Mouse (Mus musculus) induced T-regulatory cell, adult 2 months (primary cell): Measurements from ENCODE around the gene Dmrtc1c1.
"Not testable (repeated sequence)": the region's sequence is repeated elsewhere in the genome, so short reads cannot be mapped to it uniquely, and the experiment has no call there.

Experiments used
- DNase-seq: peaks from one replicate; pipeline ENCODE4 v3.0.0-alpha.2; 2012; ENCODE audit warnings: low read depth

Dmrtc1c1 gene

DNA sequence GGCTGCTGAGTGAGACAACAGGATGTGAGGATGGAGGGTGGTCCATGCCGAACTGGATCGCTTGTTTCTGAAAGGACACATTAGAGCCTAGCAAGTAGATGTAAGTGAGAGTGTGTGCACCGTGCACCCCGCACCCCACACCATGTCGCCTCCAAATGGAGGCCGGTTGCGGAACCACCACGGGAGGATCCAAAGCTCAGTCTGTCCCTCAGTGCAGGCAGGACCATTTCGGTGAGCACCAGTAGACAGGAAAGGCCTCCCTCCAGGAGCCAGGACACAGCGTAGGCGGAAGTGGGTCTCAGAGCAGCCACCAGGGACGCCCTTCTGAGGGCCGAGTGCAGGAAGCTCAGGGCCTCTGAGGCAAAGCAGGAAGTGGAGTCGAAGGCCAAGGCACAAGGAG lies at the start of gene Dmrtc1c1:
Dmrtc1c1 (plus strand) TSS at position 301 of the 400 bp plus-strand sequence.
- not testable (repeated sequence) for DNase-seq

DNA sequence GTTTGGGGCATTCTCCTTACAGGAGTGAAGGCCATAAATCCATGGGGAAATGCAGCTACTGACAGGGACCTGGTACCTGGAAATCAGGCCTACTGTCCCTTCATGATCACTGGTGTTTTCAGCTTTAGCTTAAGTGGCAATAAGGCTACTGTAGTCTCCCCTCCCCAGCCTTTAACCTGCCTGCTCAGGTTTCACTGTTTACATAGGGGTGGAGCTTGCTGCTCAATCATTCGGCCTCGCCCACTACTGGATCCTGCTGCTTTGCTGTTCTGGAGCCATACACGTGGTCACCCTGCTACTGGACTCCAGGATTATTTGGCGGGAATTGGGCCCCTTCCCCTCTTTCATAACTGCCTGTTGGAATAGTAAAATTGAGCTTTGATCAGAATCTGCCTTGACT lies 36.9 kb upstream of the Dmrtc1c1 start:
- no peak for DNase-seq

DNA sequence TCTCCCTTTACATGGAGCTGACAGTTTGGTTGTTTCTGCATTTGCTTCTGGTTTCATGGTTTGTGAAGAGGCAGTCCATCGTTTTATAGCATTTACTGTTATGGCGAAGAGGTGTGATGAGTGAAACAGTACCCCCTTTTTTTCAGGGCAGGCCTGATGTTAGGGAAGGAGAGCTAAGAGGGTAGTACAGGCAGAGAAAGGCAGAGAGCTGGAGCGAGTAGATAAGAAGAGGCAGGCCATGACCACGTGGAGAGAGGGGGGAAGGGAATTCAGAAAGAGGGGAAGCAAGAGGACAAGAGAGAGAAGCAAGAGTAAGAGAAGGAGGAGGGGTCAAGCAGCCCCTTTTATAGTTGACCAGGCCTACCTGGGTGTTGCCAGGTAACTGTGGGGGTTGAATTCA lies 9.5 kb downstream of the Dmrtc1c1 start:
- DNase-seq: no peak

DNA sequence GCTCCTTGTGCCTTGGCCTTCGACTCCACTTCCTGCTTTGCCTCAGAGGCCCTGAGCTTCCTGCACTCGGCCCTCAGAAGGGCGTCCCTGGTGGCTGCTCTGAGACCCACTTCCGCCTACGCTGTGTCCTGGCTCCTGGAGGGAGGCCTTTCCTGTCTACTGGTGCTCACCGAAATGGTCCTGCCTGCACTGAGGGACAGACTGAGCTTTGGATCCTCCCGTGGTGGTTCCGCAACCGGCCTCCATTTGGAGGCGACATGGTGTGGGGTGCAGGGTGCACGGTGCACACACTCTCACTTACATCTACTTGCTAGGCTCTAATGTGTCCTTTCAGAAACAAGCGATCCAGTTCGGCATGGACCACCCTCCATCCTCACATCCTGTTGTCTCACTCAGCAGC lies 51.8 kb downstream of the Dmrtc1c1 start, which contains the start of gene Dmrtc1c2:
Dmrtc1c2 (minus strand) TSS at position 101 of the 400 bp plus-strand sequence.
- not testable (repeated sequence) for DNase-seq
